Comparison of ENCODE assay signal across 14 mouse cellular contexts in the genomic region with DNA sequence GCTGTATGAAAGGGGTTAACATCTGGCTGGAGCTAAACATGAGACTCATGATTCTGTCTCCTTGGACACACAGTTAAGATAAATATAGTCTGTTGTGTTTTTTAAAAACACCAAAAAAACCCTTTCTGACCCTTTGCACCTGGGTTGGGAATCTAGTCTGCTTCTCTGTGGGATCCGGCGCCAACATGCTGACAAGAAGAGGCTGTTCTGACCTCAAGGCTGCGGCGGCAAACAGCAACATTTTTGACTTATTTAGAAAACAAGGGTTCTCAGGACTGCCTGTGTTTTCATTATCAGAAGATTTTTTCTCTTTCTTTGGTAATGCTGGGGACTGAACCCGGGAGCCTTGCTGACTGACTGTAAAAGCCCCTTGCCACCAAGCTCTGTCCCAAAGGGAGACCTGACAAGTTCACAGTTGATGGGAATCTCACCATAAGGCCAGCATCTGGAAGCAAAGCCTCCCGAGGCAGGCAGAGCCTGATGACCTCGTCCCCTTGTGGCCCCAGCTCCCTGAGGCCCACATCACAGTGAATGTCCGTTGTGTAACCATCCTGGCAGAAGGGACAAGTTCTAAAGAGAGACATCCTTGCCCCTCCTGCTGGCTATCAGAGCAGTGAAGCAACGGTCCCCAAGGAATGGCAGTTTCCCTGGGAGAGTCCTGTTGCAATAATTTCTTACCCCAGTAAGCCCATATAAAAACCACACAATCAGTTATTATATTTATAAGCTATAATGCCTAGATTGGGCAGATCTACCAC. TPM values are rescaled to one million over a fixed set of nuclear protein-coding genes. Genes with fewer than 3 reads are reported as not detected.
DNase-seq lines count a peak whose midpoint lies in the region; ATAC-seq and TF ChIP-seq lines count a peak whose summit lies in the region.
"Had no signal": no experiment of that assay in that cellular context is flagged by ENCODE, and none has a peak within 500 bp of the region (broad histone marks: within the 10 kb centered on the region; RNA-seq: fewer than 3 reads in every experiment).

No protein-coding gene starts in this region.

- 49% methylated on average over 9 of the region's 9 CpGs for WGBS in heart, embryonic 13.5 days

- DNase-seq in gastrocnemius, adult 2 months = peak; percentile 71
- no peak for DNase-seq in gastrocnemius, postnatal 10 days
- DNase-seq in NIH3T3 (ENCODE audit: low read depth) = peak; percentile 32
- DNase-seq in lung, postnatal 14 days = peak; percentile 38
- no peak for DNase-seq in right cerebral cortex, adult 2 months (ENCODE audit: low spot score in 2 of 2)
- no peak for DNase-seq in B cell, adult 2 months
- no peak for DNase-seq in retina, embryonic 14.5 days (ENCODE audit: low spot score)

- H3K9ac ChIP-seq in heart, embryonic 13.5 days = 0 out of 2 replicates have a peak overlapping the region, but pooled peaks have one; percentile 19
- H3K9ac ChIP-seq: limb, embryonic 13.5 days had no signal

- no peaks in the 10 kb centered on the region for H3K27me3 ChIP-seq in heart, embryonic 13.5 days (replicated peaks)
- H3K27me3 ChIP-seq: limb, embryonic 13.5 days had no signal

- H3K4me1 ChIP-seq in heart, embryonic 13.5 days = peaks cover 7% of the 10 kb centered on the region

- ATAC-seq in heart, embryonic 13.5 days (ENCODE audit: extremely low read depth, insufficient number of reproducible peaks, low FRiP score, low TSS enrichment) = no peak

- no peak overlapping the region for H3K4me3 ChIP-seq in gastrocnemius, adult 2 months
- H3K4me3 ChIP-seq in heart, embryonic 13.5 days = no peak overlapping the region
- H3K4me3 ChIP-seq: forebrain, embryonic 10.5 days; limb, embryonic 13.5 days; myocyte had no signal

- intact Hi-C loops in gastrocnemius, adult 2 months (cut with DNase I) = no loop called here

- H3K27ac ChIP-seq in gastrocnemius, adult 2 months = peak overlapping the region; percentile 85
- H3K27ac ChIP-seq in heart, embryonic 13.5 days (replicated peaks) = no peak overlapping the region
- H3K27ac ChIP-seq: forebrain, embryonic 10.5 days; limb, embryonic 13.5 days had no signal

- no peak overlapping the region for H3K4me2 ChIP-seq in heart, embryonic 13.5 days
- H3K4me2 ChIP-seq: limb, embryonic 13.5 days had no signal

- TF ChIP-seq CTCF in gastrocnemius, adult 2 months (IDR thresholded peaks at IDR 0.05) = no peak; the same call in 1 of the 2 replicates

- H3K36me3 ChIP-seq in heart, embryonic 13.5 days = 0 out of 2 replicates have a peak, but pooled peaks cover 6% of the 10 kb centered on the region
- H3K36me3 ChIP-seq: limb, embryonic 13.5 days had no signal

- peaks cover 3% of the 10 kb centered on the region; the same call in 1 of the 2 replicates for H3K9me3 ChIP-seq in heart, embryonic 13.5 days
- H3K9me3 ChIP-seq: forebrain, embryonic 10.5 days had no signal

RNA-seq across cellular contexts. Expression of a gene that starts 16.0 kb away (rescaled TPM):
- not detected for total RNA-seq in gastrocnemius, adult 2 months (2021)
- not detected for total RNA-seq in gastrocnemius, postnatal 10 days (2021)
- polyA plus RNA-seq in heart, embryonic 13.5 days (2015; fragmentation: Nextera tagmentation; extraction: Ambion mirVana) = not detected in 2 replicates
- total RNA-seq: megakaryocyte, adult 5-6 weeks had no signal
- polyA plus RNA-seq: brain, embryonic 14.5 days; forebrain, embryonic 10.5 days; heart, embryonic 16.5 days; limb, embryonic 13.5 days had no signal

RNA-seq across cellular contexts. Expression of a gene that starts 36.0 kb away (rescaled TPM):
- total RNA-seq in gastrocnemius, adult 2 months (2021) = 100 to 1,000 TPM; 169 to 187 TPM
- total RNA-seq in gastrocnemius, postnatal 10 days (2021) = 100 to 1,000 TPM; 256 to 266 TPM
- 501 and 529 TPM in 2 replicates for polyA plus RNA-seq in heart, embryonic 13.5 days (2015; fragmentation: Nextera tagmentation; extraction: Ambion mirVana)

RNA-seq across cellular contexts. Expression of a gene that starts 36.8 kb away (rescaled TPM):
- not detected for total RNA-seq in gastrocnemius, adult 2 months (2021)
- not detected for total RNA-seq in gastrocnemius, postnatal 10 days (2021)
- 0.22 TPM in 1 of 2 replicates, not detected in the other for polyA plus RNA-seq in heart, embryonic 13.5 days (2015; fragmentation: Nextera tagmentation; extraction: Ambion mirVana)
- total RNA-seq: megakaryocyte, adult 5-6 weeks had no signal
- polyA plus RNA-seq: brain, embryonic 14.5 days; forebrain, embryonic 10.5 days had no signal

RNA-seq across cellular contexts. Expression of a gene that starts 59.5 kb away (rescaled TPM):
- not detected for total RNA-seq in gastrocnemius, adult 2 months (2021)
- not detected for total RNA-seq in gastrocnemius, postnatal 10 days (2021)
- polyA plus RNA-seq in heart, embryonic 13.5 days (2015; fragmentation: Nextera tagmentation; extraction: Ambion mirVana) = not detected in 2 replicates
- total RNA-seq: megakaryocyte, adult 5-6 weeks had no signal
- polyA plus RNA-seq: brain, embryonic 14.5 days; forebrain, embryonic 10.5 days; heart, embryonic 16.5 days; limb, embryonic 13.5 days had no signal

Comparison
In these comparisons a context has a peak if more than half of its experiments do, and no peak if none do; other contexts are left out.
1. DNase-seq: peak in gastrocnemius, adult 2 months (single experiment), NIH3T3 (single experiment) and lung, postnatal 14 days (single experiment); none in gastrocnemius, postnatal 10 days (single experiment), right cerebral cortex, adult 2 months (0 of 2), B cell, adult 2 months (0 of 2) and retina, embryonic 14.5 days (single experiment).